Mouse (Mus musculus): ENCODE measurements around the gene Mettl1. TPM values are rescaled to one million over a fixed set of nuclear protein-coding genes. Genes with fewer than 3 reads are reported as not detected.
"Not testable (repeated sequence)": the region's sequence is repeated elsewhere in the genome, so short reads cannot be mapped to it uniquely, and the experiment has no call there.

Mettl1 gene
- polyA plus RNA-seq, 1 experiment: 3.1 TPM

- Histone ChIP-seq H3K27ac (ENCODE audit: insufficient read depth, low read depth, low read length) (no peak overlapping the region), H3K4me3 (ENCODE audit: insufficient read depth, low read length) (peak overlapping the region; percentile 32), H3K4me1 (ENCODE audit: control insufficient read depth, insufficient read depth, low read length) (peaks cover 10% of the 10 kb centered on the region)
- TF ChIP-seq POLR2A (IDR thresholded peaks at IDR 0.05; ENCODE audit: borderline replicate concordance, low read depth, low read length): no peak
- TF ChIP-seq CTCF (IDR thresholded peaks at IDR 0.05; ENCODE audit: low read depth, low read length): no peak
Measured at GRCm38 (mm10) chr10:127058708-127059107, 17.5 kb downstream of the Mettl1 start.

GRCm38 (mm10) chr10:127059174-127059967 lies 18.2 kb downstream of the Mettl1 start:
- Histone ChIP-seq H3K4me3 (ENCODE audit: insufficient read depth, low read length) (peak overlapping the region; percentile 49), H3K27ac (ENCODE audit: insufficient read depth, low read depth, low read length) (no peak overlapping the region), H3K4me1 (ENCODE audit: control insufficient read depth, insufficient read depth, low read length) (peaks cover 10% of the 10 kb centered on the region)
- no peak for TF ChIP-seq CTCF (IDR thresholded peaks at IDR 0.05; ENCODE audit: low read depth, low read length)
- TF ChIP-seq POLR2A (IDR thresholded peaks at IDR 0.05; ENCODE audit: borderline replicate concordance, low read depth, low read length): no peak

- H3K4me1 ChIP-seq (ENCODE audit: control insufficient read depth, insufficient read depth, low read length): peaks cover 15% of the 10 kb centered on the region
- no peak within 1 kb of the TSS for H3K27ac ChIP-seq (ENCODE audit: insufficient read depth, low read depth, low read length)
- no peak for TF ChIP-seq CTCF (IDR thresholded peaks at IDR 0.05; ENCODE audit: low read depth, low read length)
- no peak for TF ChIP-seq POLR2A (IDR thresholded peaks at IDR 0.05; ENCODE audit: borderline replicate concordance, low read depth, low read length)
- peak within 1 kb of the TSS; percentile 49 for H3K4me3 ChIP-seq (ENCODE audit: insufficient read depth, low read length)
Measured at GRCm38 (mm10) chr10:127059968-127060916, 19.0 kb downstream of the Mettl1 start, which contains the start of gene March9. Gene March9 (minus strand): TSS chr10:127060184.

GRCm38 (mm10) chr10:127061085-127061484 lies 19.9 kb downstream of the Mettl1 start:
- Histone ChIP-seq H3K4me1 (ENCODE audit: control insufficient read depth, insufficient read depth, low read length) (peaks cover 17% of the 10 kb centered on the region), H3K27ac (ENCODE audit: insufficient read depth, low read depth, low read length) (no peak overlapping the region), H3K4me3 (ENCODE audit: insufficient read depth, low read length) (no peak overlapping the region)
- TF ChIP-seq POLR2A (IDR thresholded peaks at IDR 0.05; ENCODE audit: borderline replicate concordance, low read depth, low read length): no peak
- no peak for TF ChIP-seq CTCF (IDR thresholded peaks at IDR 0.05; ENCODE audit: low read depth, low read length)

- peaks cover 17% of the 10 kb centered on the region for H3K4me1 ChIP-seq (ENCODE audit: control insufficient read depth, insufficient read depth, low read length)
- no peak overlapping the region for H3K4me3 ChIP-seq (ENCODE audit: insufficient read depth, low read length)
- TF ChIP-seq POLR2A (IDR thresholded peaks at IDR 0.05; ENCODE audit: borderline replicate concordance, low read depth, low read length) (no peak), CTCF (IDR thresholded peaks at IDR 0.05; ENCODE audit: low read depth, low read length) (no peak)
- no peak overlapping the region for H3K27ac ChIP-seq (ENCODE audit: insufficient read depth, low read depth, low read length)
Measured at GRCm38 (mm10) chr10:127061513-127061912, 20.3 kb downstream of the Mettl1 start.

GRCm38 (mm10) chr10:127062101-127062500 lies 20.9 kb downstream of the Mettl1 start:
- H3K4me3 ChIP-seq (ENCODE audit: insufficient read depth, low read length): not testable (repeated sequence)
- Histone ChIP-seq H3K27ac (ENCODE audit: insufficient read depth, low read depth, low read length) (peak overlapping the region; percentile 61), H3K4me1 (ENCODE audit: control insufficient read depth, insufficient read depth, low read length) (peaks cover 17% of the 10 kb centered on the region)

- peaks cover 17% of the 10 kb centered on the region for H3K4me1 ChIP-seq (ENCODE audit: control insufficient read depth, insufficient read depth, low read length)
- TF ChIP-seq CTCF (IDR thresholded peaks at IDR 0.05; ENCODE audit: low read depth, low read length): no peak
- TF ChIP-seq POLR2A (IDR thresholded peaks at IDR 0.05; ENCODE audit: borderline replicate concordance, low read depth, low read length): no peak
- H3K4me3 ChIP-seq (ENCODE audit: insufficient read depth, low read length): no peak overlapping the region
- H3K27ac ChIP-seq (ENCODE audit: insufficient read depth, low read depth, low read length): peak overlapping the region; percentile 61
Measured at GRCm38 (mm10) chr10:127062503-127062902, 21.3 kb downstream of the Mettl1 start.

- Histone ChIP-seq H3K4me1 (ENCODE audit: control insufficient read depth, insufficient read depth, low read length) (peaks cover 17% of the 10 kb centered on the region), H3K27ac (ENCODE audit: insufficient read depth, low read depth, low read length) (peak within 1 kb of the TSS; percentile 84), H3K4me3 (ENCODE audit: insufficient read depth, low read length) (peak within 1 kb of the TSS; percentile 89)
- TF ChIP-seq POLR2A (IDR thresholded peaks at IDR 0.05; ENCODE audit: borderline replicate concordance, low read depth, low read length) (no peak), CTCF (IDR thresholded peaks at IDR 0.05; ENCODE audit: low read depth, low read length) (no peak)
Measured at GRCm38 (mm10) chr10:127063239-127063872, 22.1 kb downstream of the Mettl1 start, which contains the start of gene Cdk4. Gene Cdk4 (plus strand): TSS chr10:127063534.
